Mouse (Mus musculus): Measurements from ENCODE around the gene Sec24b. TPM values are rescaled to one million over a fixed set of nuclear protein-coding genes. Genes with fewer than 3 reads are reported as not detected.
A peak's percentile ranks its signal among the peaks of the same experiment; 100 is the strongest.

Gene Sec24b
- polyA plus RNA-seq, 1 experiment: 58.2 TPM

GRCm38 (mm10) chr3:130073085-130073484, 11.7 kb upstream of the Sec24b start:
- no peak for DNase-seq (ENCODE audit: low read depth in 1 of 2, low spot score in 2 of 2)
- Histone ChIP-seq H3K4me1 (ENCODE audit: control insufficient read depth, insufficient read depth, insufficient read length) (no peaks in the 10 kb centered on the region), H3K36me3 (ENCODE audit: control insufficient read depth, insufficient read depth, low read length) (no peaks in the 10 kb centered on the region), H3K27ac (ENCODE audit: insufficient read depth, low read length) (no peak overlapping the region), H3K4me3 (ENCODE audit: extremely low read depth, insufficient read depth, insufficient read length) (no peak overlapping the region), H3K27me3 (ENCODE audit: control insufficient read depth, insufficient read depth, low read length) (no peaks in the 10 kb centered on the region)
- 14% methylated on average over 10 of the region's 10 CpGs for WGBS
- no peak for TF ChIP-seq POLR2A (IDR thresholded peaks at IDR 0.05; ENCODE audit: low read depth, low read length)
- no peak for TF ChIP-seq CTCF (IDR thresholded peaks at IDR 0.05; ENCODE audit: extremely low read depth, insufficient read depth, insufficient read length, insufficient replicate concordance)

GRCm38 (mm10) chr3:130071918-130072317, 10.6 kb upstream of the Sec24b start:
- Histone ChIP-seq H3K36me3 (ENCODE audit: control insufficient read depth, insufficient read depth, low read length) (no peaks in the 10 kb centered on the region), H3K27me3 (ENCODE audit: control insufficient read depth, insufficient read depth, low read length) (no peaks in the 10 kb centered on the region), H3K27ac (ENCODE audit: insufficient read depth, low read length) (no peak overlapping the region), H3K4me3 (ENCODE audit: extremely low read depth, insufficient read depth, insufficient read length) (no peak overlapping the region), H3K4me1 (ENCODE audit: control insufficient read depth, insufficient read depth, insufficient read length) (no peaks in the 10 kb centered on the region)
- WGBS: 39% methylated on average over 2 of the region's 2 CpGs
- TF ChIP-seq CTCF (IDR thresholded peaks at IDR 0.05; ENCODE audit: extremely low read depth, insufficient read depth, insufficient read length, insufficient replicate concordance) (no peak), POLR2A (IDR thresholded peaks at IDR 0.05; ENCODE audit: low read depth, low read length) (no peak)
- DNase-seq (ENCODE audit: low read depth in 1 of 2, low spot score in 2 of 2): no peak

- under 1% methylated on average over 73 of the region's 92 CpGs for WGBS
- Histone ChIP-seq H3K4me3 (ENCODE audit: extremely low read depth, insufficient read depth, insufficient read length) (peak overlapping the region; percentile 73), H3K27ac (ENCODE audit: insufficient read depth, low read length) (peak overlapping the region; percentile 90), H3K27me3 (ENCODE audit: control insufficient read depth, insufficient read depth, low read length) (no peaks in the 10 kb centered on the region), H3K36me3 (ENCODE audit: control insufficient read depth, insufficient read depth, low read length) (no peaks in the 10 kb centered on the region), H3K4me1 (ENCODE audit: control insufficient read depth, insufficient read depth, insufficient read length) (peaks cover 8% of the 10 kb centered on the region)
- peak; percentile 51; the same call in 1 of the 2 replicates for TF ChIP-seq CTCF (IDR thresholded peaks at IDR 0.05; ENCODE audit: extremely low read depth, insufficient read depth, insufficient read length, insufficient replicate concordance)
- peak; percentile 49; the same call in 1 of the 2 replicates for TF ChIP-seq POLR2A (IDR thresholded peaks at IDR 0.05; ENCODE audit: low read depth, low read length)
- peak; percentile 45 to 82 for DNase-seq (ENCODE audit: low read depth in 1 of 2, low spot score in 2 of 2)
Measured at GRCm38 (mm10) chr3:130060396-130061029, 840 bp downstream of the Sec24b start.

- Histone ChIP-seq H3K27ac (ENCODE audit: insufficient read depth, low read length) (peak overlapping the region; percentile 67; the same call in 1 of the 2 replicates), H3K4me3 (ENCODE audit: extremely low read depth, insufficient read depth, insufficient read length) (peak overlapping the region; percentile 73), H3K27me3 (ENCODE audit: control insufficient read depth, insufficient read depth, low read length) (no peaks in the 10 kb centered on the region), H3K36me3 (ENCODE audit: control insufficient read depth, insufficient read depth, low read length) (no peaks in the 10 kb centered on the region), H3K4me1 (ENCODE audit: control insufficient read depth, insufficient read depth, insufficient read length) (peaks cover 8% of the 10 kb centered on the region)
- DNase-seq (ENCODE audit: low read depth in 1 of 2, low spot score in 2 of 2): peak in 1 of 2 experiments; percentile 22
- 1% methylated on average over 39 of the region's 42 CpGs for WGBS
- TF ChIP-seq CTCF (IDR thresholded peaks at IDR 0.05; ENCODE audit: extremely low read depth, insufficient read depth, insufficient read length, insufficient replicate concordance): no peak
- TF ChIP-seq POLR2A (IDR thresholded peaks at IDR 0.05; ENCODE audit: low read depth, low read length): no peak
Measured at GRCm38 (mm10) chr3:130059805-130060395, 1.5 kb downstream of the Sec24b start.

GRCm38 (mm10) chr3:130058488-130058887, 2.9 kb downstream of the Sec24b start:
- Histone ChIP-seq H3K36me3 (ENCODE audit: control insufficient read depth, insufficient read depth, low read length) (no peaks in the 10 kb centered on the region), H3K27ac (ENCODE audit: insufficient read depth, low read length) (no peak overlapping the region), H3K27me3 (ENCODE audit: control insufficient read depth, insufficient read depth, low read length) (no peaks in the 10 kb centered on the region), H3K4me3 (ENCODE audit: extremely low read depth, insufficient read depth, insufficient read length) (no peak overlapping the region), H3K4me1 (ENCODE audit: control insufficient read depth, insufficient read depth, insufficient read length) (peaks cover 10% of the 10 kb centered on the region)
- no peak for TF ChIP-seq POLR2A (IDR thresholded peaks at IDR 0.05; ENCODE audit: low read depth, low read length)
- TF ChIP-seq CTCF (IDR thresholded peaks at IDR 0.05; ENCODE audit: extremely low read depth, insufficient read depth, insufficient read length, insufficient replicate concordance): no peak
- 78% methylated on average over 2 of the region's 2 CpGs for WGBS
- no peak for DNase-seq (ENCODE audit: low read depth in 1 of 2, low spot score in 2 of 2)

- 81% methylated on average over 14 of the region's 14 CpGs for whole genome bisulfite sequencing
- H3K4me1 ChIP-seq (ENCODE audit: control insufficient read depth, insufficient read depth, insufficient read length): peaks cover 14% of the 10 kb centered on the region
- no peak for DNase-seq (ENCODE audit: low read depth in 1 of 2, low spot score in 2 of 2)
Measured at GRCm38 (mm10) chr3:130057569-130058345, 3.6 kb downstream of the Sec24b start.

More at GRCm38 (mm10) chr3:130057569-130058345, 3.6 kb downstream of the Sec24b start:
- H3K27me3 ChIP-seq (ENCODE audit: control insufficient read depth, insufficient read depth, low read length): no peaks in the 10 kb centered on the region
- no peak overlapping the region for H3K27ac ChIP-seq (ENCODE audit: insufficient read depth, low read length)
- H3K4me3 ChIP-seq (ENCODE audit: extremely low read depth, insufficient read depth, insufficient read length): no peak overlapping the region
- no peaks in the 10 kb centered on the region for H3K36me3 ChIP-seq (ENCODE audit: control insufficient read depth, insufficient read depth, low read length)
- no peak for TF ChIP-seq POLR2A (IDR thresholded peaks at IDR 0.05; ENCODE audit: low read depth, low read length)

Data from spleen, adult 2 months (tissue).